Mouse (Mus musculus) G1E (cell line): ENCODE results near the gene Habp2.

ENCODE experiments used
- CTCF ChIP-seq: IDR thresholded peaks from 2 replicates; pipeline ENCODE4 v1.5.1; 2012; ENCODE audit warnings: low read depth, low read length, inconsistent platforms, mixed read lengths
- GATA1 ChIP-seq: IDR thresholded peaks from 2 replicates; pipeline ENCODE4 v1.6.1; 2012; ENCODE audit warnings: borderline replicate concordance, low read length, inconsistent platforms, mixed read lengths
- POLR2AphosphoS5 ChIP-seq: IDR thresholded peaks from 2 replicates; pipeline ENCODE4 v1.6.1; 2012; ENCODE audit warnings: low read depth, low read length, inconsistent platforms; ENCODE audit not compliant: insufficient replicate concordance
- TAL1 ChIP-seq: conservative IDR thresholded peaks from 2 replicates; pipeline ENCODE4 v1.6.1; 2012; ENCODE audit warnings: low read depth, low read length, inconsistent platforms, mixed read lengths

- TF ChIP-seq CTCF, result no peak
- no peak for TF ChIP-seq GATA1
- no peak for TF ChIP-seq TAL1
- no peak for TF ChIP-seq POLR2AphosphoS5
These were observed 82.0 kb downstream of the Habp2 start for GRCm38 (mm10) chr19:56368912-56369311.
